ENCODE assay signal across 8 mouse cellular contexts in genomic region chr5:37336485-37337105, GRCm38 (mm10). TPM values are rescaled to one million over a fixed set of nuclear protein-coding genes. Genes with fewer than 3 reads are reported as not detected.
DNase-seq lines count a peak whose midpoint lies in the region; ATAC-seq and TF ChIP-seq lines count a peak whose summit lies in the region.

TSS of gene Evc (minus strand) at chr5:37336894.

- no peaks in the 10 kb centered on the region; the same call in 1 of the 2 replicates for H3K27me3 ChIP-seq in cerebellum, adult 2 months (ENCODE audit: control insufficient read depth, insufficient read depth, low read length)

- no peaks in the 10 kb centered on the region for H3K4me1 ChIP-seq in cerebellum, adult 2 months (ENCODE audit: control insufficient read depth, insufficient read depth, low read length)

- WGBS in cerebellum, adult 2 months = 1% methylated on average over 48 of the region's 48 CpGs

- H3K4me3 ChIP-seq in cerebellum, adult 2 months (replicated peaks; ENCODE audit: insufficient read depth, low read depth, low read length) = peak within 1 kb of the TSS; percentile 21

- no peak for TF ChIP-seq CTCF in cerebellum, adult 2 months (IDR thresholded peaks at IDR 0.05; ENCODE audit: borderline replicate concordance, insufficient read depth, low read depth, low read length)

- no peak for TF ChIP-seq POLR2A in cerebellum, adult 2 months (IDR thresholded peaks at IDR 0.05; ENCODE audit: borderline replicate concordance, insufficient read depth, low read length)

- DNase-seq in R1 (ENCODE audit: low read depth, low spot score) = peak; percentile 88
- DNase-seq in cerebellum, adult 2 months = peak; percentile 18 to 35
- peak; percentile 35 to 41 for DNase-seq in layer of hippocampus, postnatal 14 days (ENCODE audit: low spot score in 2 of 2)
- peak; percentile 59 for DNase-seq in lung, postnatal 36 days
- DNase-seq in right cerebral cortex, postnatal 4 days = peak; percentile 65

- H3K27ac ChIP-seq in cerebellum, adult 2 months (ENCODE audit: insufficient read depth, low read length) = no peak within 1 kb of the TSS

- peak; percentile 41 for ATAC-seq in frontal cortex, adult (ENCODE audit: low TSS enrichment)
- ATAC-seq in hematopoietic stem cell, adult 5-6 weeks (replicated peaks in 1 of 2; ENCODE audit: insufficient read depth in 1 of 2, low FRiP score in 2 of 2, low TSS enrichment in 1 of 2, low read depth in 1 of 2, poor library complexity in 2 of 2, severe bottlenecking in 2 of 2) = no peak
- ATAC-seq in granulocyte monocyte progenitor cell, adult 5-6 weeks (replicated peaks; ENCODE audit: poor library complexity, severe bottlenecking) = no peak

RNA-seq across cellular contexts. Expression of gene Evc, which starts in this region (rescaled TPM):
- 7.7 and 10.1 TPM in 2 replicates for polyA plus RNA-seq in cerebellum, adult 2 months (2012; rRNA removed)
- 1.5 and 10.4 TPM in 2 replicates for total RNA-seq in hematopoietic stem cell, adult 5-6 weeks (2017)
- 1 to 10 TPM; 8.1 to 9.9 TPM for total RNA-seq in layer of hippocampus, postnatal 14 days (2021)
- total RNA-seq in granulocyte monocyte progenitor cell, adult 5-6 weeks (2014; fragmentation: Nextera tagmentation) = not detected in 2 replicates
- total RNA-seq in granulocyte monocyte progenitor cell, adult 5-6 weeks (2017) = not detected in 2 replicates

Comparison
In these comparisons a context has a peak if more than half of its experiments do, and no peak if none do; other contexts are left out.
1. DNase-seq: peak in every context shown above with its lines; median percentile 88 in R1; 65 in right cerebral cortex, postnatal 4 days; 59 in lung, postnatal 36 days; 38 in layer of hippocampus, postnatal 14 days; 26 in cerebellum, adult 2 months.